Comparison of ENCODE assay signal across 18 mouse cellular contexts in the genomic region with DNA sequence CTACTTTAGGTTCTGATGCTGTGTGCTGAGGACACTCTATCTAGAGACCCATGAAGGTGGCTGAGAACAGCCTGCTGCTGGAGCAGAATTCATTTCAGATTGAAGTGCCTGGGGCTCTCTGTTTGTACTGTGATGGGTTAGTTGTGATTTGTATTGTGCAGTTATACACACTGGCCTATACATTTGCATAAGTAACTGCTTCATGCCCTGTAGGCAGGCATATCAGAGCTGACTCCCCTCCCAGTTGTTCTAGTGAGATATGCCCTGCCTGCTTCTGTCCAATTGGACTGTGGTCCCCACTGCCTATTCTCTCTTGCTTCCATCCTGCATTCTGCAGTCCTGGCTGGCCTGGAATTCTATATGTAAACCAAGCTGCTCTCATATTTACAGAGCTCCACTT.
DNase-seq lines count a peak whose midpoint lies in the region; ATAC-seq and TF ChIP-seq lines count a peak whose summit lies in the region.
"Had no signal": no experiment of that assay in that cellular context is flagged by ENCODE, and none has a peak within 500 bp of the region (broad histone marks: within the 10 kb centered on the region; RNA-seq: fewer than 3 reads in every experiment).

No protein-coding gene starts in this region.

- H3K27ac ChIP-seq in forebrain, embryonic 15.5 days (replicated peaks) = peak overlapping the region; percentile 32
- peak overlapping the region; percentile 66 for H3K27ac ChIP-seq in hindbrain, embryonic 16.5 days (ENCODE audit: low read depth, low read length)
- peak overlapping the region; percentile 75 for H3K27ac ChIP-seq in midbrain, postnatal 0 days (ENCODE audit: low read depth, low read length)
- H3K27ac ChIP-seq: embryonic facial prominence, embryonic 12.5 days; macrophage; stomach, embryonic 15.5 days had no signal

- no peak for TF ChIP-seq POLR2A in brain, embryonic 14.5 days (IDR thresholded peaks at IDR 0.05; ENCODE audit: borderline replicate concordance, extremely low read depth, insufficient read depth, insufficient read length, poor library complexity, severe bottlenecking)

- no peak for TF ChIP-seq CTCF in brain, embryonic 14.5 days (IDR thresholded peaks at IDR 0.05; ENCODE audit: borderline replicate concordance, extremely low read depth, insufficient read depth, insufficient read length)
- no peak for TF ChIP-seq CTCF in midbrain, postnatal 0 days (IDR thresholded peaks at IDR 0.05)

- no peak overlapping the region for H3K4me2 ChIP-seq in forebrain, embryonic 15.5 days (replicated peaks)
- no peak overlapping the region for H3K4me2 ChIP-seq in hindbrain, embryonic 16.5 days (ENCODE audit: low read length)
- no peak overlapping the region for H3K4me2 ChIP-seq in midbrain, postnatal 0 days (ENCODE audit: low read depth, low read length, poor library complexity, severe bottlenecking)
- H3K4me2 ChIP-seq: embryonic facial prominence, embryonic 12.5 days; liver, embryonic 11.5 days; lung, embryonic 14.5 days; stomach, embryonic 15.5 days had no signal

- DNase-seq in brain, embryonic 14.5 days (ENCODE audit: low read depth) = peak; percentile 50
- DNase-seq in midbrain, postnatal 0 days (ENCODE audit: low spot score) = no peak
- DNase-seq in layer of hippocampus, postnatal 36 days = no peak
- DNase-seq in right cerebral cortex, postnatal 10 days (ENCODE audit: low spot score in 2 of 2) = no peak
- DNase-seq: gastrocnemius, postnatal 14 days; heart, postnatal 10 days; kidney, postnatal 14 days; left cerebral cortex, postnatal 4 days; lung, embryonic 14.5 days; thymus, postnatal 25 days had no signal

- H3K9me3 ChIP-seq in forebrain, embryonic 15.5 days = no peaks in the 10 kb centered on the region
- no peaks in the 10 kb centered on the region for H3K9me3 ChIP-seq in hindbrain, embryonic 16.5 days (ENCODE audit: control insufficient read depth, low read length)
- no peaks in the 10 kb centered on the region for H3K9me3 ChIP-seq in midbrain, postnatal 0 days (ENCODE audit: low read length)
- H3K9me3 ChIP-seq: embryonic facial prominence, embryonic 12.5 days; stomach, embryonic 15.5 days had no signal

- peaks cover 8% of the 10 kb centered on the region for H3K4me1 ChIP-seq in forebrain, embryonic 15.5 days
- H3K4me1 ChIP-seq in hindbrain, embryonic 16.5 days (ENCODE audit: control insufficient read depth, insufficient read depth, low read depth, low read length) = peaks cover 14% of the 10 kb centered on the region
- H3K4me1 ChIP-seq in midbrain, postnatal 0 days (ENCODE audit: insufficient read depth, low read length) = peaks cover 3% of the 10 kb centered on the region; the same call in 1 of the 2 replicates
- H3K4me1 ChIP-seq: embryonic facial prominence, embryonic 12.5 days; stomach, embryonic 15.5 days had no signal

- no peak overlapping the region for H3K4me3 ChIP-seq in forebrain, embryonic 15.5 days
- H3K4me3 ChIP-seq in hindbrain, embryonic 16.5 days (ENCODE audit: low read length) = no peak overlapping the region
- no peak overlapping the region for H3K4me3 ChIP-seq in midbrain, postnatal 0 days (ENCODE audit: low read depth, low read length)
- H3K4me3 ChIP-seq: embryonic facial prominence, embryonic 12.5 days; stomach, embryonic 15.5 days had no signal

- H3K27me3 ChIP-seq in forebrain, embryonic 15.5 days = no peaks in the 10 kb centered on the region
- H3K27me3 ChIP-seq in hindbrain, embryonic 16.5 days (replicated peaks; ENCODE audit: control insufficient read depth, insufficient read depth, low read length) = no peaks in the 10 kb centered on the region
- no peaks in the 10 kb centered on the region for H3K27me3 ChIP-seq in midbrain, postnatal 0 days (ENCODE audit: insufficient read depth, low read length)
- H3K27me3 ChIP-seq: embryonic facial prominence, embryonic 12.5 days; stomach, embryonic 15.5 days had no signal

- ATAC-seq in forebrain, embryonic 15.5 days (replicated peaks) = 0 out of 2 replicates have a peak, but pooled peaks have one; percentile 24
- ATAC-seq in hindbrain, embryonic 16.5 days = peak; percentile 46
- peak; percentile 25; the same call in 1 of the 2 replicates for ATAC-seq in midbrain, postnatal 0 days (ENCODE audit: low FRiP score)
- ATAC-seq in inflammation-experienced regulatory T-cells, adult 6 months = no peak
- ATAC-seq: intestine, embryonic 16.5 days had no signal

- H3K36me3 ChIP-seq in forebrain, embryonic 15.5 days = no peaks in the 10 kb centered on the region
- no peaks in the 10 kb centered on the region for H3K36me3 ChIP-seq in hindbrain, embryonic 16.5 days (ENCODE audit: control insufficient read depth, insufficient read depth, low read length)
- no peaks in the 10 kb centered on the region for H3K36me3 ChIP-seq in midbrain, postnatal 0 days (ENCODE audit: insufficient read depth, low read length)
- H3K36me3 ChIP-seq: embryonic facial prominence, embryonic 12.5 days; stomach, embryonic 15.5 days had no signal

- H3K9ac ChIP-seq in forebrain, embryonic 15.5 days (replicated peaks) = no peak overlapping the region
- no peak overlapping the region; the same call in 1 of the 2 replicates for H3K9ac ChIP-seq in hindbrain, embryonic 16.5 days (ENCODE audit: low read depth, low read length)
- H3K9ac ChIP-seq in midbrain, postnatal 0 days (replicated peaks; ENCODE audit: low read length, poor library complexity, severe bottlenecking) = no peak overlapping the region
- H3K9ac ChIP-seq: embryonic facial prominence, embryonic 12.5 days; lung, embryonic 14.5 days; stomach, embryonic 15.5 days had no signal
